Comparison of ENCODE assay signal across 24 mouse cellular contexts in the genomic region with DNA sequence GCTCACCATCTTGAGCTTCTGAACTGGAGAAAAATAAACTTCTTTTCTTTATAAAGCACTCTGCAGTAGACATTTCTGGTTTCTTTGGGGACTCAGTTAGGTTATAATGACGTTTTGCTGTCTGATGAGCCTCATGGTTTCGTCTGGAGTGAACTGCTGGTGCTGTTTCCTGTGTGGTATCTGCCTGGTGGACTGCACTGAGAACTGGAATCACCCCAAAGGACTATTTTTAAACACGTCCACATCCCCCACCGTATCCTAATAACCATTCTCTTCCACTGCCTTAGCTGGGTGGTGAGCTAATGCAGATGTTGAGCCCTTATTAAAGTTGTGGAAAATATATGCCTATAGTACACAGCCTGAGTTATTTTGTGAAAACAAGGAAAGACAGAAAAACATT.
"Had no signal": no experiment of that assay in that cellular context is flagged by ENCODE, and none has a peak within 500 bp of the region (broad histone marks: within the 10 kb centered on the region; RNA-seq: fewer than 3 reads in every experiment).

No protein-coding gene starts in this region.

- H3K9ac ChIP-seq: hindbrain, embryonic 12.5 days; hindbrain, embryonic 14.5 days; intestine, embryonic 15.5 days; limb, embryonic 12.5 days; liver, embryonic 14.5 days had no signal

- H3K27me3 ChIP-seq: hindbrain, embryonic 12.5 days; intestine, embryonic 15.5 days; limb, embryonic 12.5 days had no signal

- DNase-seq: gastrocnemius, adult 2 months; gastrocnemius, postnatal 10 days; gastrocnemius, postnatal 25 days; heart, postnatal 14 days; kidney, adult 18-20 months; kidney, adult 8-10 months; kidney, postnatal 10 days; kidney, postnatal 25 days; kidney, postnatal 4 days; liver had no signal

- H3K27ac ChIP-seq: gastrocnemius, adult 2 months; hindbrain, embryonic 10.5 days; hindbrain, embryonic 12.5 days; hindbrain, embryonic 14.5 days; intestine, embryonic 15.5 days; layer of hippocampus, adult 2 months; left cerebral cortex, adult 2 months; limb, embryonic 10.5 days; limb, embryonic 12.5 days; liver, embryonic 14.5 days had no signal

- H3K4me2 ChIP-seq: hindbrain, embryonic 12.5 days; hindbrain, embryonic 14.5 days; intestine, embryonic 15.5 days; limb, embryonic 12.5 days; liver, embryonic 11.5 days had no signal

- ATAC-seq: forebrain, embryonic 16.5 days; hindbrain, embryonic 16.5 days; inflammation-experienced regulatory T-cells, adult 6 months; intestine, embryonic 15.5 days; intestine, postnatal 0 days had no signal

- H3K9me3 ChIP-seq: hindbrain, embryonic 10.5 days; hindbrain, embryonic 12.5 days; intestine, embryonic 15.5 days; limb, embryonic 10.5 days; limb, embryonic 12.5 days had no signal

- H3K4me1 ChIP-seq: hindbrain, embryonic 10.5 days; hindbrain, embryonic 12.5 days; intestine, embryonic 15.5 days had no signal

- H3K36me3 ChIP-seq: hindbrain, embryonic 10.5 days; hindbrain, embryonic 12.5 days; intestine, embryonic 15.5 days; limb, embryonic 10.5 days; limb, embryonic 12.5 days had no signal

- H3K4me3 ChIP-seq: gastrocnemius, adult 2 months; hindbrain, embryonic 10.5 days; hindbrain, embryonic 12.5 days; intestine, embryonic 15.5 days; layer of hippocampus, adult 2 months; left cerebral cortex, adult 2 months; limb, embryonic 10.5 days; limb, embryonic 12.5 days had no signal
